Mouse (Mus musculus) liver, adult 2 months (tissue): Measurements from ENCODE around the gene Hspa12b.

Source experiments
- CTCF ChIP-seq: fragments of 200-500 bp; IDR thresholded peaks from 2 replicates; pipeline ENCODE4 v1.5.1; 2011; ENCODE audit warnings: low read depth, low read length, control low read depth
- POLR2A ChIP-seq: fragments of 200-500 bp; IDR thresholded peaks from 2 replicates; pipeline ENCODE4 v1.6.1; 2011; ENCODE audit warnings: low read length, control low read depth; ENCODE audit not compliant: insufficient read depth; ENCODE audit errors: extremely low read depth

- TF ChIP-seq CTCF (no peak), POLR2A (no peak)
Measured at GRCm38 (mm10) chr2:131166172-131166571, 39.1 kb downstream of the Hspa12b start.
